Mouse (Mus musculus): Measurements from ENCODE around the gene Gbf1.

DNA sequence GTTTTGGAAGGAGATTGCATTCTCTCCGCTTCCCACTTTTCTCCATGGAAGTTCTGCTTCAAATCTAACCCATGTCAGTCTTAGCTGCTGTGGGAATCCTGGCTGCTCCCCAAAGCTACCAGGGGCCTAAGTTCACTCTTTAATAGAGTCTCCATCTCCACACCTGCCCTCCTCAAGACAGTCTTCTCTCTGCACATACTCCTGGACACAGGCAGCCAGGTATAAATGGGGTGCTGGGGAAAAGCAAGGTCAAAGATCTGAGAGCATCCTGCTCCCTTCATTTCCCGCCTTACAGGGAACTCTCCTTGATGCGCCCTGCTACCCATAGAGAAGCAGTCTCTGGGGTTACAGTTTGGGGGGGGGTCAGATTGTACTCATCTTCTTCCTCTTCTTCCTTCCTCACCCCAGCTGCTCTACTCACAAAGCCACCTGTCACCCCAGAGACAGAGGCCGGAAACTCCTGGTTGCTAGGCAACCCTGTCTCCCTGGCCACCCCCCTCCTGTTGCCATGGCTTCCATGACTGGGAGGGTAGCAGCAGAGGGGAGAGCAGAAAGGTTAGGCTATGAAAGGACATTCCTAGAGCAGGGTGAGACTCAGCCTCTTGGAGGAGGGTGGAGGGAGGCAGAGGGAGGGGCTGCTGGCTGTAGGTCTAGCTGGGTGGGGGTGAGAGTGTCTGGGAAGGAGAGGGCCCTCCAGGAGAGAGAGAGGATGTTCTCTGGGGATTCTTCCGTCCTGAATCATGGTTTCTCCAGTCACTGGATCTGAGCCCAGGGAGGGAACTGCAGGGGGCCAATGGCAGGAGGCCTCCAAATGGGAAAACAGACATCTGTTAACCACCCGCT lies 169.0 kb downstream of the Gbf1 start:
- TF ChIP-seq CTCF (IDR thresholded peaks at IDR 0.05; ENCODE audit: control insufficient read depth, insufficient read depth, insufficient replicate concordance, low read depth, low read length) (no peak), POLR2A (IDR thresholded peaks at IDR 0.05; ENCODE audit: control insufficient read depth, low read depth, low read length) (0 out of 2 replicates have a peak, but pooled peaks have one; percentile 0)

Data from testis, adult 2 months (tissue).